Mouse (Mus musculus): ENCODE measurements around the gene Mapkapk2. TPM values are rescaled to one million over a fixed set of nuclear protein-coding genes. Genes with fewer than 3 reads are reported as not detected.

Gene Mapkapk2
- polyA plus RNA-seq, 1 experiment from 2014 or later = 63.1 TPM

DNA sequence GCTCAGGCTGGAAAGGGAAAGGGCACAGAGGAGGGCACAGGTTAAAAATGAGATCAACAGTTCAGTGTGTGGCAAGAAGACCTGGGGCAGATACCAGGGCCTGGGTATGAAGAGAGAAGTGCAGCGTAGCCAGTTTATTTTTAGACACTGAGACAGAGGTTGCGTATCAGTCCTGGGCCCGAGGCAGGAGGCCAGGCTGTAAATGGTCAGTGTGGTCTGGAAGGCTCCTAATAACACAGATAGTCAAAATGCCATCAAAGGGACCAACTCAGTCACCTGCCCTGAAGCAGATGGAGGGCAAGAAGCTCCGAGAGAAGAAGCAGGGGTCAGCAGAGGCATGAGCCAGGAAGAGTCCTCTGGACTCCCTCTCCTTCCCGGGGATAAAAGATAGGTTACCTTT is 7.4 kb downstream of the Mapkapk2 start:
- H3K36me3 ChIP-seq = no peaks in the 10 kb centered on the region
- H3K4me2 ChIP-seq (replicated peaks) = no peak overlapping the region
- ATAC-seq (ENCODE audit: insufficient number of reproducible peaks, insufficient read depth, low FRiP score, low TSS enrichment) = no peak
- no peak overlapping the region for H3K4me3 ChIP-seq
- no peaks in the 10 kb centered on the region for H3K9me3 ChIP-seq
- peaks cover 63% of the 10 kb centered on the region for H3K4me1 ChIP-seq
- no peak overlapping the region for H3K9ac ChIP-seq
- WGBS = 73% methylated on average over 5 of the region's 5 CpGs
- H3K27ac ChIP-seq = no peak overlapping the region
- no peaks in the 10 kb centered on the region for H3K27me3 ChIP-seq

DNA sequence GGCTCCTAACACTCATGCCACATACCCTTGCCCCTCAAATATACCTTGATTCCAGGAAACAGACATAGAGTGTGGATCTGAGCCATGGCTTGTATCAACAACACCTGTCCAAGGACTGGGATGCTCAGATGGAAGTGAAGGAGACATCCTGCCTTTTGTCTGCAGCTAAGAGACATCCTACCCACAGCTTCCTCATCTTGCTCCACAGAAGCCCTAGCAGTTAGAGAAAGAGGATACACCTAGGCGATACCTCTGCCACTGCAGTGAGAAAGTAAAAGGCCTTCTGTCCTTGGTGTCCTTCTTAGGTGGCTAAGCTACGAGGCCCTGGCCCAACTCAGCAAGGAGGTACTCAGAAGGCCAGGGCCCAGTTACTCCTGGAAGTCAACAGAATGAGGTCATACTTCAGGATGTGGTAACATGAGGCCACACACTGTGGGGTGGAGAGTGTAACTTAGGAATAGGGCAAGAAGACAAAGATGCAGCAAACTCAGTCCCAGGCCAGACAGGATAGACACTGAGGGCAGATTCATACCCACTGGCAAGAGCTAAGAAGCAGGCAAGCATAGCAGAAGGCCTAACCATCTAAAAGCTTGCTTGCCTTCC is 8.0 kb downstream of the Mapkapk2 start:
- Histone ChIP-seq H3K4me3 (no peak overlapping the region), H3K9me3 (no peaks in the 10 kb centered on the region), H3K27ac (no peak overlapping the region), H3K4me2 (replicated peaks) (no peak overlapping the region), H3K36me3 (no peaks in the 10 kb centered on the region), H3K27me3 (no peaks in the 10 kb centered on the region), H3K4me1 (peaks cover 63% of the 10 kb centered on the region), H3K9ac (no peak overlapping the region)
- ATAC-seq (ENCODE audit: insufficient number of reproducible peaks, insufficient read depth, low FRiP score, low TSS enrichment) = no peak
- 81% methylated on average over 2 of the region's 2 CpGs for WGBS

- Histone ChIP-seq H3K4me1 (peaks cover 72% of the 10 kb centered on the region), H3K27me3 (no peaks in the 10 kb centered on the region), H3K27ac (no peak overlapping the region), H3K4me2 (replicated peaks) (no peak overlapping the region), H3K4me3 (no peak overlapping the region), H3K9me3 (no peaks in the 10 kb centered on the region), H3K9ac (no peak overlapping the region), H3K36me3 (no peaks in the 10 kb centered on the region)
- WGBS = 60% methylated on average over 11 of the region's 11 CpGs
- ATAC-seq (ENCODE audit: insufficient number of reproducible peaks, insufficient read depth, low FRiP score, low TSS enrichment) = no peak
Measured at GRCm38 (mm10) chr1:131088547-131088946, 9.1 kb downstream of the Mapkapk2 start.

DNA sequence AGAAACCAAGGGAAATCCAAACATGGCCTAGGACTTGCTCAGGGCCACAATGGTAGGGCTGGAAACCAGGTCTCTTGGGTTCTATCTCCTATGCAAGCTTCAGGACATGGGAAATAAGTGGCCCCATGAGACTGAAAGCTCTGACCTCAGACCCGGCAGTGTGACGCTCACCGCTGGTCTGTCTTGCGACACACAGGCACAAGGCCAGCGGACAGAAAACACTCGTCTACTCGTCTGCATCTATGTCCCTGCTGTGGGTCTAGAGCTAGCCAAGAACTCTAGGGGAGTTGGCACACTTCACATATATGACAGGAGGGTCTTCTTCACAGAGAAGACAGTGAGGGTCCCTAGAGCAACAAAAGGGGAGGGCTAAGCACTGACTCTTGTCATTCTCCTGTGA is 10.7 kb downstream of the Mapkapk2 start:
- Histone ChIP-seq H3K4me3 (no peak overlapping the region), H3K27ac (no peak overlapping the region), H3K9me3 (no peaks in the 10 kb centered on the region), H3K36me3 (no peaks in the 10 kb centered on the region), H3K27me3 (no peaks in the 10 kb centered on the region), H3K9ac (no peak overlapping the region), H3K4me2 (replicated peaks) (no peak overlapping the region), H3K4me1 (peaks cover 80% of the 10 kb centered on the region)
- WGBS = 57% methylated on average over 7 of the region's 7 CpGs
- ATAC-seq (ENCODE audit: insufficient number of reproducible peaks, insufficient read depth, low FRiP score, low TSS enrichment) = no peak

DNA sequence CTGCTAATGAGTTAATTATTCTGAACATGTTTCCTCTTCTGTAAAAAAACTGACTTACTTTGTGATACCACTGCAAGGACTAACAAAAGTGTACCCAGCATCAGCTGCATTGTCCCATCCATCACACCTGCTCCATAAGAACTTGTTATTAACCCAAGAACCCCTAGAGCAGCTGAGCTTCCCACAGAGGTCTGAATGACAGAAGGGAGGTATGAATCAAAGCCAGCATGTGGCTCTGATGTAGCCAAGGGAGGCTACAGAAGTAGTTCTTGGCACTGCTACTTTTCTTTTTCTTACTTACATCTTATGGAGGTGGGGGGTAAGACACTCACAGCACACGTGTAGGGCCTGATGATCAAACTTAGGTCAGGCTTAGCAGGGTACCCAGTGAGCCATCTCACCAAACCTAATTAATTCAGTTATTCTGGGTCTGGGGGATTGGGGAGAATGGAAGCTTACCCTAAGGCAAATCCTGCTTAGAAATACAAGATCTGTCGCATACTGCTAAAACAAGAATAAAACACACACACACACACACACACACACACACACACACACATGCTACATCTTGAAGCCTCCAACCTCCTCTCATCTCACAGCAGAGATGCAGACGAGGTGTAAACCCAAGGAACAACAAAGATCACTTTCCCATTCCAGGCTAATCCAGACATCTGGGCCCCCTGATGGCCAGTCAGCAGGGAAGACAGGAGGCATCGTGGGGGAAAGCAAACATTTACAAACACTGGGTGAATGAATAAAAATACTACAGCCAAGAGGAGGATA is 11.5 kb downstream of the Mapkapk2 start:
- Histone ChIP-seq H3K4me2 (replicated peaks) (no peak overlapping the region), H3K4me1 (peaks cover 81% of the 10 kb centered on the region), H3K4me3 (no peak overlapping the region), H3K9ac (no peak overlapping the region), H3K36me3 (no peaks in the 10 kb centered on the region), H3K27ac (no peak overlapping the region), H3K9me3 (no peaks in the 10 kb centered on the region), H3K27me3 (no peaks in the 10 kb centered on the region)
- 18% methylated on average over 4 of the region's 4 CpGs for WGBS
- ATAC-seq (ENCODE audit: insufficient number of reproducible peaks, insufficient read depth, low FRiP score, low TSS enrichment) = no peak

GRCm38 (mm10) chr1:131085272-131085671 is 12.4 kb downstream of the Mapkapk2 start:
- H3K27ac ChIP-seq = no peak overlapping the region
- H3K9ac ChIP-seq = no peak overlapping the region
- H3K4me3 ChIP-seq = no peak overlapping the region
- 64% methylated on average over 3 of the region's 3 CpGs for WGBS
- H3K27me3 ChIP-seq = no peaks in the 10 kb centered on the region
- H3K4me1 ChIP-seq = peaks cover 81% of the 10 kb centered on the region
- ATAC-seq (ENCODE audit: insufficient number of reproducible peaks, insufficient read depth, low FRiP score, low TSS enrichment) = no peak
- H3K9me3 ChIP-seq = no peaks in the 10 kb centered on the region
- H3K36me3 ChIP-seq = no peaks in the 10 kb centered on the region
- no peak overlapping the region for H3K4me2 ChIP-seq (replicated peaks)

DNA sequence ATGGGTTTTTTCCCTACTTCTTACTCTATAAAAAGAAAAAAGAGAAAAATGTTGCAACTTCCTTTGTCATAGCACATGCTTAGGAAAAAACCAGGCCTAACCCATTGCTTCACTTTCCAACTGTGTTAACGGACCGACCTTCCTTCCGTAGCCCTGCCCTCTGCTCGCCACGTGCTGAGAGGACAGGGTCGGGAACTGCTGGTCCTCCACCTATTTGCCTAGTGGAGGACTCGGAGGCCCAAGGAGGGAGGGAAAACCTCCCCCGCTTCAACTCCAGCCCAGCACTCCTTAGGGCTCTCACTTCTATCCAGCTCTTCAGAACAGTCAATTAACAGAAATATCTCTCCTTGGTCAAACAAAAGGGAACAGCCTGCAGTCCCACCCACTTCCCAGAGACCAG is 13.3 kb downstream of the Mapkapk2 start:
- H3K9me3 ChIP-seq = no peaks in the 10 kb centered on the region
- H3K27me3 ChIP-seq = no peaks in the 10 kb centered on the region
- no peaks in the 10 kb centered on the region for H3K36me3 ChIP-seq
- H3K9ac ChIP-seq = no peak overlapping the region
- no peak overlapping the region for H3K4me2 ChIP-seq (replicated peaks)
- 44% methylated on average over 8 of the region's 8 CpGs for WGBS
- H3K4me1 ChIP-seq = peaks cover 81% of the 10 kb centered on the region
- H3K27ac ChIP-seq = no peak overlapping the region
- no peak overlapping the region for H3K4me3 ChIP-seq
- no peak for ATAC-seq (ENCODE audit: insufficient number of reproducible peaks, insufficient read depth, low FRiP score, low TSS enrichment)

DNA sequence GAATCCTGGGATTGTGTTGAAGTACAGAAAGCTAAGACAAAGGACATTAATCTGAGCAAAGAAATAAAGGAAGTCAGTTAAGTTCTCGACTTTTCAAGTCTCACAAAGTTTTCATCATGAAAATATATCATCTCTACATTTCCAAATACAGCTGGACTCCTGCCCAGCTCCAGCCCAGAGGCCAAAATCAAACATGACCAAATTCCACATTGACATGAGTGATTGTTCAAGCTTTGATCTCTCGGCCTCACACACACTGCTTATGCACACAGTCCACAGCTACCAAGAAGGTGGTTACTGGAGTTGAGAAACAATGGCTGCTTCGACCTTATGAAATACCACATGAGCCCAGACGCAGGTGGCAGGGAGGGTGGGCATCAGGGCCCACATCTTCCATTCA is 14.0 kb downstream of the Mapkapk2 start:
- H3K36me3 ChIP-seq = no peaks in the 10 kb centered on the region
- no peak overlapping the region for H3K4me3 ChIP-seq
- no peaks in the 10 kb centered on the region for H3K27me3 ChIP-seq
- H3K27ac ChIP-seq = 0 out of 2 replicates have a peak overlapping the region, but pooled peaks have one; percentile 3
- peaks cover 81% of the 10 kb centered on the region for H3K4me1 ChIP-seq
- H3K9ac ChIP-seq = no peak overlapping the region
- no peak overlapping the region for H3K4me2 ChIP-seq (replicated peaks)
- 66% methylated on average over 4 of the region's 4 CpGs for WGBS
- no peak for ATAC-seq (ENCODE audit: insufficient number of reproducible peaks, insufficient read depth, low FRiP score, low TSS enrichment)
- no peaks in the 10 kb centered on the region for H3K9me3 ChIP-seq

DNA sequence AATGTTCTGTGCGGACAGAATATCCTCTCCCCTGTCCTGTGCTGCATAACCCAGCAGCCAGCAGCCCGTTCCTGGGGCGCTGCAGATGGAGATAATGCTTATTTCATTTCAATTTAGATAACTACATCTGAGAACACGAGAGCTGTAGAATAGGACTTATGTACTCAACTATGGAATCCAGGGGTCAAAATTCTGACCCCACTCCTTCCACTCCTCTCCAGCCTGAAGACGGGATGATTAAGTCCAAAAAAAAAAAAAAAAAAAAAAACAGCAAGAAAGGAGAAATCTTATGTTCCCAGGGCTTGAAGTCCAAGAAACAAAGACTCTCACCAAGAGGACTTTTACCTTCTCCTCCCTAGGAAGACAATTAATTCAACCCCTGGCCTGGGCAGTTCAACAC is 14.5 kb downstream of the Mapkapk2 start:
- no peaks in the 10 kb centered on the region for H3K36me3 ChIP-seq
- H3K4me1 ChIP-seq = peaks cover 79% of the 10 kb centered on the region
- H3K27ac ChIP-seq = no peak overlapping the region
- ATAC-seq (ENCODE audit: insufficient number of reproducible peaks, insufficient read depth, low FRiP score, low TSS enrichment) = no peak
- WGBS = 60% methylated on average over 5 of the region's 5 CpGs
- no peak overlapping the region for H3K9ac ChIP-seq
- H3K27me3 ChIP-seq = no peaks in the 10 kb centered on the region
- H3K4me3 ChIP-seq = no peak overlapping the region
- H3K4me2 ChIP-seq (replicated peaks) = no peak overlapping the region
- H3K9me3 ChIP-seq = no peaks in the 10 kb centered on the region

DNA sequence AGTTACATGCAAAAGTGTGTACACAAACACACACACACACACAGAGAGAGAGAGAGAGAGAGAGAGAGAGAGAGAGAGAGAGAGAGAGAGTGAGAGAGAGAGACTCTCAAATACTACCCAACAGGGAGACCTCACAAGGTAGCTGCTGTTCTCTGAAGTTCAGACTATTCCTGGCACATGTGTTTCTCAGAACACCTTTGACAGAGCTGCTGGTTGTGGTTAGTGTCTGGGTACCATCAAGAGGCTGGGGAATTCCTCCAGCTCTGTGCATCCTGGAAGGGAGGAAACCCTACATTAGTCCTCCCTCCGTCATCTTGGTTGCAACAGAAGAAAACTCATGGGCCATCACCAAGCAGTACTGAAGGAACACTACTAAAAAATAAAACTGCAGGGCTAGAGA is 16.9 kb downstream of the Mapkapk2 start:
- WGBS = 67% methylated on average over 1 of the region's 1 CpGs
- no peak overlapping the region for H3K4me2 ChIP-seq (replicated peaks)
- no peak overlapping the region for H3K9ac ChIP-seq
- H3K36me3 ChIP-seq = no peaks in the 10 kb centered on the region
- H3K27ac ChIP-seq = no peak overlapping the region
- H3K9me3 ChIP-seq = no peaks in the 10 kb centered on the region
- no peak for ATAC-seq (ENCODE audit: insufficient number of reproducible peaks, insufficient read depth, low FRiP score, low TSS enrichment)
- no peak overlapping the region for H3K4me3 ChIP-seq
- peaks cover 65% of the 10 kb centered on the region for H3K4me1 ChIP-seq
- H3K27me3 ChIP-seq = no peaks in the 10 kb centered on the region

GRCm38 (mm10) chr1:131079762-131080161 is 17.9 kb downstream of the Mapkapk2 start:
- WGBS = 62% methylated on average over 4 of the region's 4 CpGs
- Histone ChIP-seq H3K27me3 (no peaks in the 10 kb centered on the region), H3K9ac (no peak overlapping the region), H3K9me3 (no peaks in the 10 kb centered on the region), H3K4me3 (no peak overlapping the region), H3K27ac (peak overlapping the region; percentile 78; the same call in 1 of the 2 replicates), H3K4me1 (peaks cover 65% of the 10 kb centered on the region), H3K4me2 (replicated peaks) (no peak overlapping the region), H3K36me3 (no peaks in the 10 kb centered on the region)
- ATAC-seq (ENCODE audit: insufficient number of reproducible peaks, insufficient read depth, low FRiP score, low TSS enrichment) = no peak

DNA sequence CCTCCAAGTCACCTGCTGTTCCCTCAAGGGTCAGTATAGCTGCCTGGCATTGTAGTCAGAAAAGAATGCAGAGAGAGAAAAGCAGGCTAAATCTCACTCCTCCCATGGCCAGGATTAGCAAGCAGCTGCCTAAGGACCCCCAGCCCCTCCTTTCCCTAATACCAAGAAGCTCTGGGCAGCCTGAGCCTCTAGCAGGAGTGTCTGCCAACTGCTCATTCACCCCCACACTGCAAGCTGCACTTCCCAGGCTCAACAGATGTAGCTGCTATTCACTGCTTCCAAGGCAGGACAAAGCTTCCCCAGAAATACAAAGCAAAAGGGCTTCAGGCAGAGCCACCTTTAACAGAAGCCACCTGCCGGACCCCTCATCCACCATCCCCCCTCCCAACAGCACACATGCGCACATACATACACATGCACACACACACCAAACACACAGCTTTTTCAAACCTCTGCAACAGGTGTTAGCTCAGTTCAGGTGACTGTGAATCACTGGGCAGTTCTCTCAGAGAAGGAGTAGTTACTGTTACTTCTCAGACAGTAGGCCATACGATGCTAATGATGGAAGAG is 18.8 kb downstream of the Mapkapk2 start:
- Histone ChIP-seq H3K4me3 (no peak overlapping the region), H3K36me3 (no peaks in the 10 kb centered on the region), H3K4me1 (peaks cover 66% of the 10 kb centered on the region), H3K9ac (no peak overlapping the region), H3K27me3 (no peaks in the 10 kb centered on the region), H3K4me2 (replicated peaks) (no peak overlapping the region), H3K27ac (peak overlapping the region; percentile 78), H3K9me3 (no peaks in the 10 kb centered on the region)
- peak; percentile 72 for ATAC-seq (ENCODE audit: insufficient number of reproducible peaks, insufficient read depth, low FRiP score, low TSS enrichment)
- 44% methylated on average over 3 of the region's 3 CpGs for WGBS

Data from embryonic facial prominence, embryonic 12.5 days (tissue).